Mouse (Mus musculus): Measurements from ENCODE around the gene Ttc24. TPM values are rescaled to one million over a fixed set of nuclear protein-coding genes. Genes with fewer than 3 reads are reported as not detected.

The Ttc24 gene
- total RNA-seq (2021), result not detected
- long read RNA-seq, experiment 1, result 0 reads
- long read RNA-seq, experiment 2, result 0 reads

- no peak for DNase-seq
Measured at GRCm38 (mm10) chr3:88078204-88078603, at the start of gene Ttc24. Ttc24 (minus strand) TSS chr3:88078304.

- no peak for DNase-seq
Measured at GRCm38 (mm10) chr3:88127636-88128035, 49.5 kb upstream of the Ttc24 start.

GRCm38 (mm10) chr3:88126181-88126580 lies 48.1 kb upstream of the Ttc24 start:
- DNase-seq, result peak; percentile 41

- no peak for DNase-seq
Measured at GRCm38 (mm10) chr3:88125195-88125594, 47.1 kb upstream of the Ttc24 start.

- DNase-seq, result no peak
Measured at GRCm38 (mm10) chr3:88121164-88122131, 43.3 kb upstream of the Ttc24 start.

- no peak for DNase-seq
Measured at GRCm38 (mm10) chr3:88120117-88120651, 42.1 kb upstream of the Ttc24 start.

- DNase-seq, result no peak
Measured at GRCm38 (mm10) chr3:88114396-88114795, 36.3 kb upstream of the Ttc24 start.

- no peak for DNase-seq
Measured at GRCm38 (mm10) chr3:88109126-88109525, 31.0 kb upstream of the Ttc24 start.

GRCm38 (mm10) chr3:88106126-88106525 lies 28.0 kb upstream of the Ttc24 start:
- DNase-seq, result no peak

- no peak for DNase-seq
Measured at GRCm38 (mm10) chr3:88102611-88103010, 24.5 kb upstream of the Ttc24 start.

GRCm38 (mm10) chr3:88102196-88102595 lies 24.1 kb upstream of the Ttc24 start:
- DNase-seq, result no peak

GRCm38 (mm10) chr3:88101736-88102135 lies 23.6 kb upstream of the Ttc24 start:
- DNase-seq, result no peak

- DNase-seq, result no peak
Measured at GRCm38 (mm10) chr3:88100251-88100650, 22.1 kb upstream of the Ttc24 start.

GRCm38 (mm10) chr3:88097666-88098065 lies 19.6 kb upstream of the Ttc24 start:
- DNase-seq, result no peak

GRCm38 (mm10) chr3:88094126-88094525 lies 16.0 kb upstream of the Ttc24 start:
- DNase-seq, result no peak

- DNase-seq, result no peak
Measured at GRCm38 (mm10) chr3:88090616-88091015, 12.5 kb upstream of the Ttc24 start.

GRCm38 (mm10) chr3:88090106-88090505 lies 12.0 kb upstream of the Ttc24 start:
- DNase-seq, result no peak

- peak; percentile 40 for DNase-seq
Measured at GRCm38 (mm10) chr3:88087688-88088087, 9.6 kb upstream of the Ttc24 start.

- no peak for DNase-seq
Measured at GRCm38 (mm10) chr3:88085459-88085858, 7.4 kb upstream of the Ttc24 start.

GRCm38 (mm10) chr3:88084001-88084400 lies 5.9 kb upstream of the Ttc24 start:
- no peak for DNase-seq

- no peak for DNase-seq
Measured at GRCm38 (mm10) chr3:88082663-88083062, 4.6 kb upstream of the Ttc24 start.

- no peak for DNase-seq
Measured at GRCm38 (mm10) chr3:88082224-88082618, 4.1 kb upstream of the Ttc24 start.
